Mouse (Mus musculus) embryonic facial prominence, embryonic 15.5 days (tissue): ENCODE data around the gene Pcbp3. TPM values are rescaled to one million over a fixed set of nuclear protein-coding genes. Genes with fewer than 3 reads are reported as not detected.
A peak's percentile ranks its signal among the peaks of the same experiment; 100 is the strongest.
"Not testable (repeated sequence)": the region's sequence is repeated elsewhere in the genome, so short reads cannot be mapped to it uniquely, and the experiment has no call there.

Source experiments
- ATAC-seq: fragments of 200-750 bp; cut with Nextera tagmentation; 2 replicates; pipeline ENCODE4 v1.8.0; 2017; ENCODE audit warnings: low read depth, moderate TSS enrichment; ENCODE audit not compliant: insufficient number of reproducible peaks, low FRiP score, low TSS enrichment
- H3K27ac ChIP-seq: fragments of 300-500 bp; sonication (generic); replicated peaks from 2 replicates; pipeline ENCODE4 v1.5.1; 2015; ENCODE audit warnings: mild to moderate bottlenecking, inconsistent platforms
- H3K27me3 ChIP-seq: fragments of 300-500 bp; sonication (generic); 2 replicates; pipeline ENCODE4 v1.6.1; 2015; ENCODE audit warnings: inconsistent platforms
- H3K36me3 ChIP-seq: fragments of 300-500 bp; sonication (generic); 2 replicates; pipeline ENCODE4 v1.6.1; 2015; ENCODE audit warnings: mild to moderate bottlenecking, inconsistent platforms
- H3K4me1 ChIP-seq: fragments of 300-500 bp; sonication (generic); 2 replicates; pipeline ENCODE4 v1.6.1; 2015; ENCODE audit warnings: inconsistent platforms
- H3K4me2 ChIP-seq: fragments of 300-500 bp; sonication (generic); replicated peaks from 2 replicates; pipeline ENCODE4 v1.6.1; 2015; ENCODE audit warnings: mild to moderate bottlenecking, inconsistent platforms
- H3K4me3 ChIP-seq: fragments of 300-500 bp; sonication (generic); replicated peaks from 2 replicates; pipeline ENCODE4 v1.5.1; 2015; ENCODE audit warnings: mild to moderate bottlenecking, inconsistent platforms
- H3K9ac ChIP-seq: fragments of 300-500 bp; sonication (generic); 2 replicates; pipeline ENCODE4 v1.6.1; 2015; ENCODE audit warnings: inconsistent platforms
- H3K9me3 ChIP-seq: fragments of 300-500 bp; sonication (generic); replicated peaks from 2 replicates; pipeline ENCODE4 v1.6.1; 2016; ENCODE audit warnings: inconsistent platforms
- WGBS: fragments of 180-500 bp; shearing (Covaris S2); methylation state at CpG from one replicate; pipeline ENCODE4 v1.1.7; 2015; 5-methylcytosine and 5-hydroxymethylcytosine counted together
- polyA plus RNA-seq: library from polyadenylated mRNA; unstranded; fragments of >200 nt; fragmentation: Nextera tagmentation; extraction: Ambion mirVana; gene quantifications from 2 replicates; pipeline ENCODE4 v1.2.1, GENCODE M21; 2015

Pcbp3 gene
- polyA plus RNA-seq, 1 experiment from 2014 or later, result 27.7 TPM

- 85% methylated on average over 7 of the region's 7 CpGs for WGBS
- H3K27me3 ChIP-seq, result no peaks in the 10 kb centered on the region
- ATAC-seq, result no peak
These were observed 199.3 kb downstream of the Pcbp3 start for GRCm38 (mm10) chr10:76762411-76762810.

GRCm38 (mm10) chr10:76759878-76760277, 201.8 kb downstream of the Pcbp3 start:
- no peak overlapping the region for H3K4me2 ChIP-seq
- H3K9ac ChIP-seq, result no peak overlapping the region
- H3K4me3 ChIP-seq, result no peak overlapping the region
- H3K27me3 ChIP-seq, result no peaks in the 10 kb centered on the region
- no peaks in the 10 kb centered on the region for H3K36me3 ChIP-seq
- H3K27ac ChIP-seq, result no peak overlapping the region
- WGBS, result 90% methylated on average over 5 of the region's 5 CpGs
- ATAC-seq, result no peak
- no peaks in the 10 kb centered on the region for H3K4me1 ChIP-seq
- no peaks in the 10 kb centered on the region for H3K9me3 ChIP-seq

More at GRCm38 (mm10) chr10:76762411-76762810, 199.3 kb downstream of the Pcbp3 start:
- Histone ChIP-seq H3K9me3 (no peaks in the 10 kb centered on the region), H3K9ac (no peak overlapping the region), H3K4me2 (no peak overlapping the region), H3K4me1 (no peaks in the 10 kb centered on the region), H3K36me3 (no peaks in the 10 kb centered on the region), H3K4me3 (no peak overlapping the region), H3K27ac (no peak overlapping the region)

GRCm38 (mm10) chr10:76753640-76754039, 208.0 kb downstream of the Pcbp3 start:
- H3K4me3 ChIP-seq, result no peak overlapping the region
- H3K4me2 ChIP-seq, result no peak overlapping the region
- ATAC-seq, result no peak
- 86% methylated on average over 3 of the region's 3 CpGs for WGBS
- no peak overlapping the region for H3K9ac ChIP-seq
- H3K27me3 ChIP-seq, result no peaks in the 10 kb centered on the region
- 0 out of 2 replicates have a peak, but pooled peaks cover 1% of the 10 kb centered on the region for H3K9me3 ChIP-seq
- H3K36me3 ChIP-seq, result no peaks in the 10 kb centered on the region
- H3K4me1 ChIP-seq, result no peaks in the 10 kb centered on the region
- H3K27ac ChIP-seq, result no peak overlapping the region

GRCm38 (mm10) chr10:76744267-76744666, 217.4 kb downstream of the Pcbp3 start:
- H3K9ac ChIP-seq, H3K27me3 ChIP-seq, H3K4me2 ChIP-seq, H3K36me3 ChIP-seq, H3K4me3 ChIP-seq, H3K27ac ChIP-seq, H3K9me3 ChIP-seq, H3K4me1 ChIP-seq, ATAC-seq: not testable (repeated sequence)
- WGBS, result 40% methylated on average over 11 of the region's 11 CpGs

GRCm38 (mm10) chr10:76736764-76737163, 224.9 kb downstream of the Pcbp3 start:
- no peak overlapping the region for H3K4me3 ChIP-seq
- H3K4me2 ChIP-seq, result no peak overlapping the region
- no peak overlapping the region for H3K9ac ChIP-seq
- H3K9me3 ChIP-seq, result no peaks in the 10 kb centered on the region
- no peaks in the 10 kb centered on the region for H3K36me3 ChIP-seq
- no peak for ATAC-seq
- peaks cover 32% of the 10 kb centered on the region for H3K4me1 ChIP-seq
- no peak overlapping the region for H3K27ac ChIP-seq
- 65% methylated on average over 8 of the region's 8 CpGs for WGBS
- H3K27me3 ChIP-seq, result no peaks in the 10 kb centered on the region

- no peaks in the 10 kb centered on the region for H3K9me3 ChIP-seq
- no peak overlapping the region for H3K9ac ChIP-seq
- H3K36me3 ChIP-seq, result no peaks in the 10 kb centered on the region
- 2% methylated on average over 4 of the region's 4 CpGs for WGBS
- H3K27ac ChIP-seq, result no peak overlapping the region
- ATAC-seq, result no peak; the same call in 1 of the 2 replicates
- H3K27me3 ChIP-seq, result no peaks in the 10 kb centered on the region
- H3K4me2 ChIP-seq, result no peak overlapping the region
- H3K4me1 ChIP-seq, result peaks cover 50% of the 10 kb centered on the region
- H3K4me3 ChIP-seq, result no peak overlapping the region
These were observed 226.7 kb downstream of the Pcbp3 start for GRCm38 (mm10) chr10:76734979-76735378.

GRCm38 (mm10) chr10:76733677-76734068, 228.0 kb downstream of the Pcbp3 start:
- Histone ChIP-seq H3K4me1 (peaks cover 62% of the 10 kb centered on the region), H3K9me3 (no peaks in the 10 kb centered on the region), H3K4me2 (peak overlapping the region; percentile 42), H3K4me3 (peak overlapping the region; percentile 22), H3K36me3 (no peaks in the 10 kb centered on the region), H3K27me3 (no peaks in the 10 kb centered on the region), H3K27ac (peak overlapping the region; percentile 95), H3K9ac (no peak overlapping the region)
- no peak for ATAC-seq
- 34% methylated on average over 3 of the region's 3 CpGs for WGBS

- H3K4me1 ChIP-seq, result peaks cover 67% of the 10 kb centered on the region
- ATAC-seq, result peak; percentile 83
- no peaks in the 10 kb centered on the region for H3K9me3 ChIP-seq
- H3K27me3 ChIP-seq, result no peaks in the 10 kb centered on the region
- peak overlapping the region; percentile 22 for H3K4me3 ChIP-seq
- H3K36me3 ChIP-seq, result no peaks in the 10 kb centered on the region
- peak overlapping the region; percentile 42 for H3K4me2 ChIP-seq
- no peak overlapping the region for H3K9ac ChIP-seq
- peak overlapping the region; percentile 95 for H3K27ac ChIP-seq
- 5% methylated on average over 17 of the region's 17 CpGs for WGBS
These were observed 228.6 kb downstream of the Pcbp3 start for GRCm38 (mm10) chr10:76732881-76733676.

GRCm38 (mm10) chr10:76732391-76732790, 229.3 kb downstream of the Pcbp3 start:
- no peaks in the 10 kb centered on the region for H3K36me3 ChIP-seq
- no peaks in the 10 kb centered on the region for H3K27me3 ChIP-seq
- no peak overlapping the region for H3K9ac ChIP-seq
- ATAC-seq, result no peak
- peak overlapping the region; percentile 42; the same call in 1 of the 2 replicates for H3K4me2 ChIP-seq
- no peaks in the 10 kb centered on the region for H3K9me3 ChIP-seq
- no peak overlapping the region for H3K4me3 ChIP-seq
- peak overlapping the region; percentile 95 for H3K27ac ChIP-seq
- WGBS, result 50% methylated on average over 6 of the region's 6 CpGs
- H3K4me1 ChIP-seq, result peaks cover 74% of the 10 kb centered on the region

- Histone ChIP-seq H3K9ac (no peak overlapping the region), H3K4me1 (peaks cover 80% of the 10 kb centered on the region)
These were observed 230.0 kb downstream of the Pcbp3 start for GRCm38 (mm10) chr10:76731621-76732239.

GRCm38 (mm10) chr10:76729631-76730620, 231.8 kb downstream of the Pcbp3 start:
- 60% methylated on average over 19 of the region's 19 CpGs for WGBS
- H3K27ac ChIP-seq, result peak overlapping the region; percentile 95
- H3K4me3 ChIP-seq, result no peak overlapping the region
- no peaks in the 10 kb centered on the region for H3K36me3 ChIP-seq
- H3K9me3 ChIP-seq, result no peaks in the 10 kb centered on the region
- no peak overlapping the region for H3K4me2 ChIP-seq
- no peak for ATAC-seq
- H3K4me1 ChIP-seq, result peaks cover 84% of the 10 kb centered on the region
- H3K27me3 ChIP-seq, result no peaks in the 10 kb centered on the region
- no peak overlapping the region for H3K9ac ChIP-seq

More at GRCm38 (mm10) chr10:76731621-76732239, 230.0 kb downstream of the Pcbp3 start:
- no peak overlapping the region for H3K4me3 ChIP-seq
- no peak overlapping the region for H3K4me2 ChIP-seq
- H3K27ac ChIP-seq, result peak overlapping the region; percentile 95
- H3K27me3 ChIP-seq, result no peaks in the 10 kb centered on the region
- WGBS, result 42% methylated on average over 20 of the region's 20 CpGs
- no peaks in the 10 kb centered on the region for H3K9me3 ChIP-seq
- no peak for ATAC-seq
- H3K36me3 ChIP-seq, result no peaks in the 10 kb centered on the region
